Mouse (Mus musculus) kidney, postnatal 0 days (tissue): Measurements from ENCODE around the gene Rs1. TPM values are rescaled to one million over a fixed set of nuclear protein-coding genes. Genes with fewer than 3 reads are reported as not detected.

Experiments used
- ATAC-seq: fragments of 200-750 bp; cut with Nextera tagmentation; replicated peaks from 2 replicates; pipeline ENCODE4 v1.8.0; 2017; ENCODE audit warnings: low read depth, moderate number of reproducible peaks, moderate TSS enrichment, moderate library complexity; ENCODE audit not compliant: low FRiP score
- DNase-seq: peaks from one replicate; pipeline ENCODE4 v3.0.0-alpha.2; 2016; ENCODE audit warnings: low spot score
- H3K27ac ChIP-seq: fragments of 300-500 bp; sonication (generic); 2 replicates; pipeline ENCODE4 v1.5.1; 2014; ENCODE audit warnings: mild to moderate bottlenecking
- H3K27me3 ChIP-seq: fragments of 300-500 bp; sonication (generic); 2 replicates; pipeline ENCODE4 v1.6.1; 2014; ENCODE audit warnings: low read length, mixed read lengths; ENCODE audit not compliant: insufficient read depth
- H3K36me3 ChIP-seq: fragments of 300-500 bp; sonication (generic); 2 replicates; pipeline ENCODE4 v1.6.1; 2014; ENCODE audit warnings: low read length, mixed read lengths; ENCODE audit not compliant: insufficient read depth
- H3K4me1 ChIP-seq: fragments of 300-500 bp; sonication (generic); replicated peaks from 2 replicates; pipeline ENCODE4 v1.6.1; 2014; ENCODE audit warnings: antibody characterized with exemption, low read length, mixed read lengths; ENCODE audit not compliant: insufficient read depth
- H3K4me2 ChIP-seq: fragments of 300-500 bp; sonication (generic); 2 replicates; pipeline ENCODE4 v1.6.1; 2014; ENCODE audit warnings: mild to moderate bottlenecking, low read length, moderate library complexity, mixed read lengths
- H3K4me3 ChIP-seq: fragments of 300-500 bp; sonication (generic); replicated peaks from 2 replicates; pipeline ENCODE4 v1.5.1; 2014; ENCODE audit warnings: low read depth, low read length
- H3K9ac ChIP-seq: fragments of 300-500 bp; sonication (generic); 2 replicates; pipeline ENCODE4 v1.6.1; 2014; ENCODE audit warnings: low read depth, low read length
- H3K9me3 ChIP-seq: fragments of 300-500 bp; sonication (generic); replicated peaks from 2 replicates; pipeline ENCODE4 v1.6.1; 2016; ENCODE audit warnings: low read length, inconsistent platforms, mixed read lengths
- CTCF ChIP-seq: IDR thresholded peaks from 2 replicates; pipeline ENCODE4 v1.5.1; 2016; ENCODE audit warnings: antibody characterized with exemption, low read depth, mild to moderate bottlenecking, moderate library complexity
- WGBS: fragments of 180-500 bp; shearing (Covaris S2); extraction: QIAGEN DNeasy Blood & Tissue Kit; methylation state at CpG from one replicate; pipeline ENCODE4 v1.1.7; 2014; 5-methylcytosine and 5-hydroxymethylcytosine counted together
- polyA plus RNA-seq: library from polyadenylated mRNA; unstranded; fragments of >200 nt; fragmentation: Nextera tagmentation; extraction: Ambion mirVana; gene quantifications from 2 replicates; pipeline ENCODE4 v1.2.1, GENCODE M21; 2015

Rs1 gene
- polyA plus RNA-seq, result 0.03 TPM in 1 of 2 replicates, not detected in the other

- no peak within 1 kb of the TSS for H3K9ac ChIP-seq
These were observed at the start of gene Rs1 for GRCm38 (mm10) chrX:160767713-160768112. Gene Rs1 (plus strand): TSS chrX:160768013.

GRCm38 (mm10) chrX:160735650-160736049, 32.2 kb upstream of the Rs1 start, which contains the start of gene Ppef1:
Gene Ppef1 (minus strand): TSS chrX:160735765.
- Histone ChIP-seq H3K9ac (no peak within 1 kb of the TSS), H3K9me3 (no peaks in the 10 kb centered on the region), H3K4me1 (no peaks in the 10 kb centered on the region), H3K27ac (no peak within 1 kb of the TSS), H3K36me3 (no peaks in the 10 kb centered on the region), H3K4me3 (no peak within 1 kb of the TSS), H3K27me3 (no peaks in the 10 kb centered on the region), H3K4me2 (no peak within 1 kb of the TSS)
- DNase-seq (no peak), ATAC-seq (no peak)
- 86% methylated on average over 5 of the region's 5 CpGs for WGBS
- TF ChIP-seq CTCF, result no peak

More at GRCm38 (mm10) chrX:160767713-160768112, at the start of gene Rs1:
- Histone ChIP-seq H3K36me3 (no peaks in the 10 kb centered on the region), H3K27me3 (no peaks in the 10 kb centered on the region), H3K4me3 (peak within 1 kb of the TSS; percentile 38), H3K9me3 (no peaks in the 10 kb centered on the region), H3K27ac (no peak within 1 kb of the TSS), H3K4me2 (peak within 1 kb of the TSS; percentile 46), H3K4me1 (no peaks in the 10 kb centered on the region)
- 86% methylated on average over 2 of the region's 2 CpGs for WGBS
- no peak for TF ChIP-seq CTCF
- DNase-seq (no peak), ATAC-seq (no peak)

- 65% methylated on average over 1 of the region's 1 CpGs for WGBS
These were observed 22.4 kb upstream of the Rs1 start for GRCm38 (mm10) chrX:160745399-160745798.

DNA sequence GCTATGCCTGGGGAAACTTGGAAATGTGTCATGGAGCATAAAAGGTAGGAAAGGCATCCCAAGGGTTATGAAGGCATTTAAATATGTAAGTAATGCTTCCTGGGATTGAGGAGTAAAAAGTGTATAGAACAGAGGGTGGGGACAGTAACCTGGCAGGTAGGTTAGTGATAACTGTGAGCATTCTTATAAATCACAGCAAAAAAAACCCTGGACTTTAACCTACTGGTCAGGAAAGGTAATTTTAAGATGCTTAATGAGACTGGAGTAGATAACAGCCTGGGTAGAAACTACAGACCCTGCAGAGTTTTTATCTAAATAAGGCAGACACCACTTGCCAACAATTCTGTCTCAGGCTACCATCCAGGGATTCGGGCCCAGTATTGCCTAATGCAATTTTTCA, 19.2 kb upstream of the Rs1 start:
- DNase-seq (no peak), ATAC-seq (no peak)
- H3K9me3 ChIP-seq, result no peaks in the 10 kb centered on the region
- H3K4me2 ChIP-seq, result no peak overlapping the region
- H3K4me1 ChIP-seq, result no peaks in the 10 kb centered on the region
- no peak overlapping the region for H3K4me3 ChIP-seq
- no peaks in the 10 kb centered on the region for H3K36me3 ChIP-seq
- TF ChIP-seq CTCF, result no peak
- H3K27ac ChIP-seq, result no peak overlapping the region
- no peaks in the 10 kb centered on the region for H3K27me3 ChIP-seq
- WGBS, result 83% methylated on average over 1 of the region's 1 CpGs
- no peak overlapping the region for H3K9ac ChIP-seq

More at GRCm38 (mm10) chrX:160745399-160745798, 22.4 kb upstream of the Rs1 start:
- Histone ChIP-seq H3K4me1 (no peaks in the 10 kb centered on the region), H3K27ac (no peak overlapping the region), H3K9me3 (no peaks in the 10 kb centered on the region), H3K4me2 (no peak overlapping the region), H3K4me3 (no peak overlapping the region), H3K9ac (no peak overlapping the region), H3K27me3 (no peaks in the 10 kb centered on the region), H3K36me3 (no peaks in the 10 kb centered on the region)
- ATAC-seq (no peak), DNase-seq (no peak)
- no peak for TF ChIP-seq CTCF

- no peaks in the 10 kb centered on the region for H3K9me3 ChIP-seq
- DNase-seq (no peak), ATAC-seq (no peak)
- H3K9ac ChIP-seq, result no peak overlapping the region
- no peaks in the 10 kb centered on the region for H3K27me3 ChIP-seq
- no peak overlapping the region for H3K27ac ChIP-seq
- H3K4me1 ChIP-seq, result no peaks in the 10 kb centered on the region
- TF ChIP-seq CTCF, result no peak
- WGBS, result 89% methylated on average over 8 of the region's 8 CpGs
- H3K4me2 ChIP-seq, result no peak overlapping the region
- H3K36me3 ChIP-seq, result no peaks in the 10 kb centered on the region
- no peak overlapping the region for H3K4me3 ChIP-seq
These were observed 17.0 kb upstream of the Rs1 start for GRCm38 (mm10) chrX:160750808-160751207.

- ATAC-seq (peak; percentile 96), DNase-seq (peak; percentile 75)
- Histone ChIP-seq H3K4me1 (no peaks in the 10 kb centered on the region), H3K36me3 (no peaks in the 10 kb centered on the region), H3K4me2 (peak overlapping the region; percentile 46), H3K9ac (no peak overlapping the region), H3K27me3 (no peaks in the 10 kb centered on the region), H3K9me3 (no peaks in the 10 kb centered on the region), H3K4me3 (peak overlapping the region; percentile 38), H3K27ac (peak overlapping the region; percentile 57; the same call in 1 of the 2 replicates)
- WGBS, result 37% methylated on average over 30 of the region's 30 CpGs
- no peak for TF ChIP-seq CTCF
These were observed 2.2 kb upstream of the Rs1 start for GRCm38 (mm10) chrX:160765389-160766232.
